Mouse (Mus musculus) limb, embryonic 14.5 days (tissue): ENCODE data around the gene Spice1. TPM values are rescaled to one million over a fixed set of nuclear protein-coding genes. Genes with fewer than 3 reads are reported as not detected.

ENCODE experiments used
- ATAC-seq: fragments of 200-750 bp; cut with Nextera tagmentation; 2 replicates; pipeline ENCODE4 v1.8.0; 2017; ENCODE audit warnings: low read depth, moderate number of reproducible peaks, moderate TSS enrichment; ENCODE audit not compliant: low FRiP score
- DNase-seq: peaks from one replicate; pipeline ENCODE4 v3.0.0-alpha.2; 2015; ENCODE audit warnings: low spot score
- H3K27ac ChIP-seq: fragments of 300-500 bp; sonication (generic); replicated peaks from 2 replicates; pipeline ENCODE4 v1.5.1; 2014; ENCODE audit warnings: low read depth, mild to moderate bottlenecking, low read length, moderate library complexity, mixed read lengths
- H3K27me3 ChIP-seq: fragments of 300-500 bp; sonication (generic); 2 replicates; pipeline ENCODE4 v1.6.1; 2014; ENCODE audit warnings: low read length, mixed read lengths; ENCODE audit not compliant: control insufficient read depth, insufficient read depth
- H3K36me3 ChIP-seq: fragments of 300-500 bp; sonication (generic); 2 replicates; pipeline ENCODE4 v1.6.1; 2014; ENCODE audit warnings: mild to moderate bottlenecking, low read length, moderate library complexity, mixed read lengths; ENCODE audit not compliant: control insufficient read depth, insufficient read depth
- H3K4me1 ChIP-seq: fragments of 300-500 bp; sonication (generic); 2 replicates; pipeline ENCODE4 v1.6.1; 2014; ENCODE audit warnings: antibody characterized with exemption, low read length, mixed read lengths; ENCODE audit not compliant: control insufficient read depth, insufficient read depth
- H3K4me2 ChIP-seq: fragments of 300-500 bp; sonication (generic); replicated peaks from 2 replicates; pipeline ENCODE4 v1.6.1; 2014; ENCODE audit warnings: low read depth, mild to moderate bottlenecking, low read length, moderate library complexity; ENCODE audit not compliant: severe bottlenecking
- H3K4me3 ChIP-seq: fragments of 300-500 bp; sonication (generic); replicated peaks from 2 replicates; pipeline ENCODE4 v1.5.1; 2014; ENCODE audit warnings: low read length
- H3K9ac ChIP-seq: fragments of 300-500 bp; sonication (generic); 2 replicates; pipeline ENCODE4 v1.6.1; 2014; ENCODE audit warnings: mild to moderate bottlenecking, low read depth, low read length, moderate library complexity; ENCODE audit not compliant: severe bottlenecking
- H3K9me3 ChIP-seq: fragments of 300-500 bp; sonication (generic); 2 replicates; pipeline ENCODE4 v1.6.1; 2016; ENCODE audit warnings: low read length; ENCODE audit not compliant: control insufficient read depth
- POLR2A ChIP-seq: fragments of 200-500 bp; IDR thresholded peaks from 2 replicates; pipeline ENCODE4 v1.8.0; 2012; ENCODE audit warnings: inconsistent platforms, mild to moderate bottlenecking, moderate library complexity, borderline replicate concordance; ENCODE audit not compliant: insufficient read depth, insufficient read length; ENCODE audit errors: extremely low read depth
- WGBS: fragments of 180-500 bp; shearing (Covaris S2); extraction: QIAGEN DNeasy Blood & Tissue Kit; methylation state at CpG from one replicate; pipeline ENCODE4 v1.1.7; 2014; 5-methylcytosine and 5-hydroxymethylcytosine counted together
- polyA plus RNA-seq, 2 experiments: library from polyadenylated mRNA; depleted of rRNA in 1 of 2; stranded (reverse) in 1 of 2; unstranded in 1 of 2; fragments of >200 nt; fragmentation: Nextera tagmentation in 1 of 2; extraction: Ambion mirVana in 1 of 2; gene quantifications; 2 replicates each; pipeline versions ENCODE4 v1.2.1 to v1.2.3; 2012 to 2014

Gene Spice1
- polyA plus RNA-seq, 2 experiments: 25.6 to 34.4 TPM

DNA sequence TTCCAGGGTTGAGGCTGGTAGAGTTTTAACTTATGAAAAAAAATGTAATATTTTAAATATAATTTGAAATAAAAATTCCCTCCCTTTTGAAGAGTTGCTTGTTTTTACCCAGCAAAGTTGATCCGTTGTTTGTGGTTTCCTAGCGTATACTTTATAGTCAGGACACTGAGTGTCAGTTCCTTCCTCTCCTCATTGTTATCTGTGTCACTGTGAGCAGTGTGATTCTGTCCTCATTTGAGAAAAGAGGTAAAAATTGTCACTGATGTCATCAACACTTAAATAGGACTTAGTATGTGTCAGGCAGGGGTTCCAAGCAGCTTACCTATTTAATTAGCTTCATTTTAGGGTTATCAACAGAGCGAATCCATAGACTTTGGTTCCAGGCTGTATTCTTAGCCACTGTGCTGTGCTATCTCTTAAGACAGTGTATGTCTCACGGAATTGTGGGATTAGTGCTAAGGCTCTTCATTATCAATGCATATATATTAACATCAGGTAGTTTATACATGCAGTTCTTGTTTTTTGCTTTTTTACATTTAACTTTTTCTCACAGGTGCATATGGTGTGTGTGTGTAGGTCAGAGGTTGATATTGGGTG, 3.0 kb downstream of the Spice1 start:
- no peaks in the 10 kb centered on the region for H3K36me3 ChIP-seq
- H3K27ac ChIP-seq: no peak overlapping the region
- WGBS: 72% methylated on average over 4 of the region's 4 CpGs
- no peak overlapping the region for H3K4me3 ChIP-seq
- H3K4me2 ChIP-seq: no peak overlapping the region
- ATAC-seq: no peak
- no peak for DNase-seq
- H3K9me3 ChIP-seq: no peaks in the 10 kb centered on the region
- no peak overlapping the region for H3K9ac ChIP-seq
- H3K4me1 ChIP-seq: peaks cover 8% of the 10 kb centered on the region; the same call in 1 of the 2 replicates
- H3K27me3 ChIP-seq: no peaks in the 10 kb centered on the region
- TF ChIP-seq POLR2A: no peak

GRCm38 (mm10) chr16:44356291-44356690, 9.4 kb downstream of the Spice1 start:
- WGBS: 66% methylated on average over 7 of the region's 7 CpGs

GRCm38 (mm10) chr16:44357571-44358268, 10.8 kb downstream of the Spice1 start:
- H3K27ac ChIP-seq: no peak overlapping the region
- H3K9me3 ChIP-seq: no peaks in the 10 kb centered on the region
- no peak overlapping the region for H3K4me2 ChIP-seq
- no peaks in the 10 kb centered on the region for H3K4me1 ChIP-seq
- H3K36me3 ChIP-seq: peaks cover 12% of the 10 kb centered on the region
- DNase-seq (peak; percentile 34), ATAC-seq (no peak)
- H3K27me3 ChIP-seq: no peaks in the 10 kb centered on the region
- TF ChIP-seq POLR2A: no peak
- no peak overlapping the region for H3K9ac ChIP-seq
- whole genome bisulfite sequencing: 72% methylated on average over 4 of the region's 4 CpGs
- no peak overlapping the region for H3K4me3 ChIP-seq

More at GRCm38 (mm10) chr16:44356291-44356690, 9.4 kb downstream of the Spice1 start:
- no peak overlapping the region for H3K4me3 ChIP-seq
- 0 out of 2 replicates have a peak, but pooled peaks cover 8% of the 10 kb centered on the region for H3K36me3 ChIP-seq
- H3K4me2 ChIP-seq: no peak overlapping the region
- H3K9ac ChIP-seq: no peak overlapping the region
- TF ChIP-seq POLR2A: no peak
- no peak for ATAC-seq
- no peak overlapping the region for H3K27ac ChIP-seq
- DNase-seq: no peak
- no peaks in the 10 kb centered on the region for H3K27me3 ChIP-seq
- no peaks in the 10 kb centered on the region for H3K4me1 ChIP-seq
- H3K9me3 ChIP-seq: no peaks in the 10 kb centered on the region

- H3K4me2 ChIP-seq: no peak overlapping the region
- no peak for TF ChIP-seq POLR2A
- H3K4me1 ChIP-seq: no peaks in the 10 kb centered on the region
- peaks cover 21% of the 10 kb centered on the region for H3K36me3 ChIP-seq
- H3K9ac ChIP-seq: no peak overlapping the region
- no peaks in the 10 kb centered on the region for H3K27me3 ChIP-seq
- no peak overlapping the region for H3K4me3 ChIP-seq
- WGBS: 85% methylated on average over 10 of the region's 10 CpGs
- no peak for ATAC-seq
- DNase-seq: peak; percentile 23
- H3K27ac ChIP-seq: no peak overlapping the region
- no peaks in the 10 kb centered on the region for H3K9me3 ChIP-seq
Measured at GRCm38 (mm10) chr16:44361921-44362890, 15.3 kb downstream of the Spice1 start.

DNA sequence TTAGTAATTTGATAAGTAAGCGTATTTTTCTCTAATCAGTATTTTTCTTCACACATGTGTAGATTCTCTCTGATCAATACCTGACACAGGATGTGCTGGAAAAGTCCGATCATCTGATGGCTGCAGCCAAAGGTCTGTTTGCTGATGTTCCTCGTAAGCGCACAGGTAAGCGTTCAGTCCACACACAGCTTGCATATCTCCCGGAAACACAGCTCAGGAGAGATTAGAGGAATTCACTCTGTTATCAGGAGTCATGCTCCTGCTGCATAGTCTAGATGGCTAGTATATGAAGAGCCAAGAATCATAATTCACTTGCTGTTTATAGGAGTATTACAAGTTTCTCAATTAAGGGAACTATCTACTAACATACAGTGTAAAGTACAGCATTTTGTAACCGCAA, 18.6 kb downstream of the Spice1 start:
- TF ChIP-seq POLR2A: no peak
- Histone ChIP-seq H3K4me2 (no peak overlapping the region), H3K27ac (no peak overlapping the region), H3K4me3 (no peak overlapping the region), H3K36me3 (peaks cover 24% of the 10 kb centered on the region), H3K27me3 (no peaks in the 10 kb centered on the region), H3K9ac (no peak overlapping the region), H3K4me1 (no peaks in the 10 kb centered on the region), H3K9me3 (no peaks in the 10 kb centered on the region)
- WGBS: 91% methylated on average over 7 of the region's 7 CpGs
- no peak for ATAC-seq
- no peak for DNase-seq
